Mouse (Mus musculus): Measurements from ENCODE around the gene Borcs7.
"Not testable (repeated sequence)": the region's sequence is repeated elsewhere in the genome, so short reads cannot be mapped to it uniquely, and the experiment has no call there.

The Borcs7 gene

GRCm38 (mm10) chr19:46714234-46714633 lies 24.5 kb downstream of the Borcs7 start:
- no peak for DNase-seq (ENCODE audit: low spot score)

- DNase-seq (ENCODE audit: low spot score) = no peak
Measured at GRCm38 (mm10) chr19:46715016-46715415, 25.3 kb downstream of the Borcs7 start.

GRCm38 (mm10) chr19:46718150-46718549 lies 28.4 kb downstream of the Borcs7 start:
- DNase-seq (ENCODE audit: low spot score) = no peak

- DNase-seq (ENCODE audit: low spot score) = no peak
Measured at GRCm38 (mm10) chr19:46724411-46724810, 34.7 kb downstream of the Borcs7 start.

GRCm38 (mm10) chr19:46726142-46726541 lies 36.4 kb downstream of the Borcs7 start:
- DNase-seq (ENCODE audit: low spot score) = no peak

- peak; percentile 35 for DNase-seq (ENCODE audit: low spot score)
Measured at GRCm38 (mm10) chr19:46727140-46727736, 37.5 kb downstream of the Borcs7 start.

- peak; percentile 55 for DNase-seq (ENCODE audit: low spot score)
Measured at GRCm38 (mm10) chr19:46727945-46728540, 38.3 kb downstream of the Borcs7 start.

- no peak for DNase-seq (ENCODE audit: low spot score)
Measured at GRCm38 (mm10) chr19:46728909-46729308, 39.2 kb downstream of the Borcs7 start.

- no peak for DNase-seq (ENCODE audit: low spot score)
Measured at GRCm38 (mm10) chr19:46731351-46731750, 41.6 kb downstream of the Borcs7 start.

- not testable (repeated sequence) for DNase-seq (ENCODE audit: low spot score)
Measured at GRCm38 (mm10) chr19:46732673-46733072, 43.0 kb downstream of the Borcs7 start.

GRCm38 (mm10) chr19:46733626-46734025 lies 43.9 kb downstream of the Borcs7 start:
- no peak for DNase-seq (ENCODE audit: low spot score)

- DNase-seq (ENCODE audit: low spot score) = no peak
Measured at GRCm38 (mm10) chr19:46735241-46735640, 45.5 kb downstream of the Borcs7 start.

GRCm38 (mm10) chr19:46737106-46737505 lies 47.4 kb downstream of the Borcs7 start:
- DNase-seq (ENCODE audit: low spot score) = no peak

GRCm38 (mm10) chr19:46740341-46741008 lies 50.8 kb downstream of the Borcs7 start:
- no peak for DNase-seq (ENCODE audit: low spot score)

- DNase-seq (ENCODE audit: low spot score) = no peak
Measured at GRCm38 (mm10) chr19:46741574-46741973, 51.9 kb downstream of the Borcs7 start.

GRCm38 (mm10) chr19:46744681-46745080 lies 55.0 kb downstream of the Borcs7 start:
- DNase-seq (ENCODE audit: low spot score) = no peak

GRCm38 (mm10) chr19:46747799-46748198 lies 58.1 kb downstream of the Borcs7 start:
- DNase-seq (ENCODE audit: low spot score) = no peak

- no peak for DNase-seq (ENCODE audit: low spot score)
Measured at GRCm38 (mm10) chr19:46752235-46752634, 62.5 kb downstream of the Borcs7 start.

Measured in c-Kit-positive CD71-positive TER-119-positive erythroid progenitor cells, embryonic 14.5 days (primary cell).